Mouse (Mus musculus) heart, postnatal 0 days (tissue): ENCODE data around the gene Ift43.

Source experiments
- CTCF ChIP-seq: IDR thresholded peaks from 2 replicates; pipeline ENCODE4 v1.5.1; 2016; ENCODE audit warnings: antibody characterized with exemption, control low read depth, low read depth
- EP300 ChIP-seq: IDR thresholded peaks from 2 replicates; pipeline ENCODE4 v1.6.1; 2016; ENCODE audit warnings: antibody characterized with exemption, low read depth

DNA sequence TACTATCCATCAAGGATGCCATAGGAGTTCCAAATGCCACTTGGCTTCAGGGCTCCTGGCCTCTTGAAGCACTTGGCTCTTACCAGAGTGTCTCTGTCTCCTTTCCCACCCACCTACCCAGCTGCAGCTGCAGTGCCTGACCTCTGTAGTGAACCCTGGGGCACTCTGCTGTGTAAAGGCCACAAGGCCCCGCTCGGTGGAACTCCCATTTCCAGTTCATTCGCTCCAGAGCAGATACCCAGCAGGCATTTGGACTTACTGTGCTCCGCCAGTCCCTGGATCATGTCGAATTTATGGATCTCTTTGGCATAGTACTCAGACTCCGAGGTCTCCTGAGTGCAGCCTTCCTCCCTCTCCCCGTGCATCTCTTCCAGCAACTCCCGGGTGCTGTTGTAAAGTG is 5.0 kb upstream of the Ift43 start:
- TF ChIP-seq CTCF (no peak), EP300 (no peak)
